16 mouse cellular contexts compared by ENCODE assay signal in genomic region chr12:72433241-72433865, GRCm38 (mm10). TPM values are rescaled to one million over a fixed set of nuclear protein-coding genes. Genes with fewer than 3 reads are reported as not detected.
DNase-seq lines count a peak whose midpoint lies in the region; ATAC-seq lines count a peak whose summit lies in the region.
"Had no signal": no experiment of that assay in that cellular context is flagged by ENCODE, and none has a peak within 500 bp of the region (broad histone marks: within the 10 kb centered on the region; RNA-seq: fewer than 3 reads in every experiment).

No protein-coding gene starts in this region.

- ATAC-seq in heart, embryonic 11.5 days (replicated peaks; ENCODE audit: insufficient number of reproducible peaks, low FRiP score, low TSS enrichment): no peak
- ATAC-seq: intestine, postnatal 0 days; liver, embryonic 12.5 days; Patski had no signal

- no peaks in the 10 kb centered on the region for H3K36me3 ChIP-seq in heart, embryonic 11.5 days (ENCODE audit: control insufficient read depth, insufficient read depth, low read length)
- no peaks in the 10 kb centered on the region for H3K36me3 ChIP-seq in heart, embryonic 10.5 days
- H3K36me3 ChIP-seq: embryonic facial prominence, embryonic 13.5 days; liver, embryonic 12.5 days had no signal

- no peak overlapping the region for H3K4me2 ChIP-seq in heart, embryonic 11.5 days
- H3K4me2 ChIP-seq: embryonic facial prominence, embryonic 13.5 days; liver, embryonic 12.5 days had no signal

- H3K4me1 ChIP-seq in heart, embryonic 11.5 days (ENCODE audit: control insufficient read depth, insufficient read depth, low read length): no peaks in the 10 kb centered on the region
- H3K4me1 ChIP-seq in heart, embryonic 10.5 days: no peaks in the 10 kb centered on the region
- H3K4me1 ChIP-seq: embryonic facial prominence, embryonic 13.5 days; liver, embryonic 12.5 days had no signal

- H3K9me3 ChIP-seq in heart, embryonic 11.5 days (replicated peaks; ENCODE audit: control insufficient read depth, low read length): no peaks in the 10 kb centered on the region
- no peaks in the 10 kb centered on the region for H3K9me3 ChIP-seq in heart, embryonic 10.5 days
- H3K9me3 ChIP-seq: embryonic facial prominence, embryonic 13.5 days; liver, embryonic 12.5 days had no signal

- no peak for DNase-seq in heart, embryonic 10.5 days (ENCODE audit: low spot score)
- DNase-seq in layer of hippocampus, postnatal 10 days (ENCODE audit: low spot score in 2 of 2): peak; percentile 16 to 21
- DNase-seq in layer of hippocampus, adult 11-12 months (ENCODE audit: low spot score): no peak
- DNase-seq in Muller cell, postnatal 12 days (ENCODE audit: inconsistent ontology term): peak; percentile 65
- DNase-seq in fibroblast of lung, adult 2 months (ENCODE audit: low read depth): peak; percentile 14
- no peak for DNase-seq in ovary, postnatal 36 days (ENCODE audit: low spot score)
- DNase-seq in adrenal gland, adult 18-20 months (ENCODE audit: low spot score in 2 of 2): no peak
- DNase-seq: adrenal gland, postnatal 14 days; cerebellum, postnatal 36 days had no signal

- H3K4me3 ChIP-seq in heart, embryonic 11.5 days (ENCODE audit: low read depth, low read length): no peak overlapping the region
- no peak overlapping the region for H3K4me3 ChIP-seq in heart, embryonic 10.5 days
- H3K4me3 ChIP-seq: embryonic facial prominence, embryonic 13.5 days; liver, embryonic 12.5 days had no signal

- H3K9ac ChIP-seq in heart, embryonic 11.5 days (ENCODE audit: low read depth, low read length): no peak overlapping the region
- H3K9ac ChIP-seq: embryonic facial prominence, embryonic 13.5 days; liver, embryonic 12.5 days had no signal

- 58% methylated on average over 9 of the region's 9 CpGs for WGBS in heart, embryonic 11.5 days (ENCODE audit: insufficient replicate concordance)
- 68% methylated on average over 9 of the region's 9 CpGs for WGBS in heart, embryonic 10.5 days

- H3K27ac ChIP-seq in heart, embryonic 11.5 days (ENCODE audit: low read depth, low read length): 0 out of 2 replicates have a peak overlapping the region, but pooled peaks have one; percentile 25
- no peak overlapping the region for H3K27ac ChIP-seq in heart, embryonic 10.5 days
- H3K27ac ChIP-seq: embryonic facial prominence, embryonic 13.5 days; liver, embryonic 12.5 days had no signal

- no peaks in the 10 kb centered on the region for H3K27me3 ChIP-seq in heart, embryonic 11.5 days (ENCODE audit: control insufficient read depth, insufficient read depth, low read length)
- no peaks in the 10 kb centered on the region for H3K27me3 ChIP-seq in heart, embryonic 10.5 days (ENCODE audit: insufficient read depth, poor library complexity, severe bottlenecking)
- H3K27me3 ChIP-seq: embryonic facial prominence, embryonic 13.5 days; liver, embryonic 12.5 days had no signal

RNA-seq across cellular contexts. Expression of gene Lrrc9, which starts 8.3 kb away (rescaled TPM):
- 1.6 TPM in 2 replicates for polyA plus RNA-seq in heart, embryonic 11.5 days (2014; fragmentation: Nextera tagmentation; extraction: Ambion mirVana)
- polyA plus RNA-seq in heart, embryonic 10.5 days (2016; fragmentation: Nextera tagmentation; extraction: Ambion mirVana): 1.2 and 1.4 TPM in 2 replicates
- 1 to 10 TPM; 1.0 to 1.3 TPM for total RNA-seq in layer of hippocampus, postnatal 10 days (2021)
- 1 to 10 TPM; 1.4 to 4.1 TPM for total RNA-seq in adrenal gland, adult 18-20 months (2021)
- polyA plus RNA-seq: large intestine, adult 2 months; Patski; spleen, adult 2 months had no signal

RNA-seq across cellular contexts. Expression of gene Rtn1, which starts 24.5 kb away (rescaled TPM):
- polyA plus RNA-seq in heart, embryonic 11.5 days (2014; fragmentation: Nextera tagmentation; extraction: Ambion mirVana): 20.1 and 22.5 TPM in 2 replicates
- polyA plus RNA-seq in heart, embryonic 10.5 days (2016; fragmentation: Nextera tagmentation; extraction: Ambion mirVana): 13.8 and 15.2 TPM in 2 replicates
- total RNA-seq in layer of hippocampus, postnatal 10 days (2021): 1,000 to 10,000 TPM; 1,519 to 1,613 TPM
- 10 to 100 TPM; 23.1 to 29.8 TPM for total RNA-seq in adrenal gland, adult 18-20 months (2021)

Comparison
In these comparisons a context has a peak if more than half of its experiments do, and no peak if none do; other contexts are left out.
1. DNase-seq: peak in layer of hippocampus, postnatal 10 days (2 of 2), Muller cell, postnatal 12 days (single experiment) and fibroblast of lung, adult 2 months (single experiment); none in heart, embryonic 10.5 days (single experiment), layer of hippocampus, adult 11-12 months (single experiment), ovary, postnatal 36 days (single experiment) and adrenal gland, adult 18-20 months (0 of 2).
2. RNA of gene Rtn1, which starts 24.5 kb away (total RNA-seq): 1,519 to 1,613 TPM in layer of hippocampus, postnatal 10 days; 23.1 to 29.8 TPM in adrenal gland, adult 18-20 months; every median in the first group is over 10 times any median in the second.